Mouse (Mus musculus) adrenal gland, adult 10 weeks (tissue): Measurements from ENCODE around the gene Cacng5. TPM values are rescaled to one million over a fixed set of nuclear protein-coding genes. Genes with fewer than 3 reads are reported as not detected.

Source experiments
- polyA plus RNA-seq: library from polyadenylated mRNA; stranded (reverse); fragments of 350-450 nt; fragmentation: Illumina TruSeq; extraction: RNeasy Lipid Tissue Mini Kit (QIAGEN cat#74804); gene quantifications from one replicate; pipeline ENCODE4 v1.2.3, GENCODE M21; 2014; ENCODE audit warnings: low read depth, low replicate concordance

Cacng5 gene
- polyA plus RNA-seq = not detected

DNA sequence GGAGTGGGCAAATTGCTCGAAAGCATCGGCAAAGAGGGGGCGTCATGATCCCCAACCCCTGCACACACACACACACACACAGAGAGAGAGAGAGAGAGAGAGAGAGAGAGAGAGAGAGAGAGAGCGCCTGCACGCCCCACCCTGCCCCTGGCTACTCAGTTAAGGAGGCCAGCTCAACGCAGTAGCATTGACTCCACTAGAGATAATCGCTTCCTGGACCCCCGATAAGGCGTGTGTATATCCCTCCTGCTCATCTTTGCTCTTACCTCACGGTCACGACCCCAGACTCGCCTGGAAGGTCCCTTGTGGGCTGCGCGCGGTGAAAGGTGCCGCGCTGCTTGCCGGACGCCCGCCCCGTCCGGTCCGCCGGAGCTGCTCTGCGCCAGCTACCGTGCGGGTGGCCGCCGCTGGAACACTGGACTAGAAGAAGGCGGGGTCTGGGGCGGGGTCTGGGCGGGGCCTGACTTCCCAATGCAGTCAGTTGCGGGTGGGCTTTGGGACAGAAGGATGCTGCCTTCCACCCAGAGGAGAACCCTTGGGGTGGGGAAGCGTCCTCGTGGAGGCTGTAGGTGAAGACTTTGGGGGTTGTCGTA is at the start of gene Cacng5:
TSS of gene Cacng5 (minus strand) at position 422 of the 593 bp plus-strand sequence.

Other genes starting within 250 kb of the Cacng5 start
- not detected for gene Cacng1, start 198.5 kb downstream of the Cacng5 start, polyA plus RNA-seq
- 0.58 TPM for gene Cacng4, start 120.5 kb downstream of the Cacng5 start, polyA plus RNA-seq